Comparison of ENCODE assay signal across 14 mouse cellular contexts in genomic region chr15:82959151-82959550, GRCm38 (mm10). TPM values are rescaled to one million over a fixed set of nuclear protein-coding genes. Genes with fewer than 3 reads are reported as not detected.
DNase-seq lines count a peak whose midpoint lies in the region; ATAC-seq and TF ChIP-seq lines count a peak whose summit lies in the region.
"Had no signal": no experiment of that assay in that cellular context is flagged by ENCODE, and none has a peak within 500 bp of the region (broad histone marks: within the 10 kb centered on the region; RNA-seq: fewer than 3 reads in every experiment).

No protein-coding gene starts in this region.

- H3K27ac ChIP-seq in heart, embryonic 16.5 days (ENCODE audit: low read length): peak overlapping the region; percentile 47
- H3K27ac ChIP-seq in neural tube, embryonic 12.5 days: no peak overlapping the region
- no peak overlapping the region for H3K27ac ChIP-seq in stomach, embryonic 15.5 days
- H3K27ac ChIP-seq: liver, embryonic 13.5 days had no signal

- ATAC-seq in heart, embryonic 16.5 days (replicated peaks; ENCODE audit: extremely low read depth, insufficient read depth, low FRiP score): no peak
- no peak for ATAC-seq in neural tube, embryonic 12.5 days (ENCODE audit: low FRiP score, low read depth)
- ATAC-seq in stomach, embryonic 15.5 days (ENCODE audit: insufficient read depth, low FRiP score, low read depth): no peak
- ATAC-seq: CD4-positive, CD25-positive, alpha-beta regulatory T cell, adult 4 months had no signal

- intact Hi-C loops in heart, postnatal 36 days (cut with DNase I): no loop called here

- WGBS in heart, embryonic 16.5 days: 34% methylated on average over 12 of the region's 12 CpGs
- 54% methylated on average over 12 of the region's 12 CpGs for WGBS in neural tube, embryonic 12.5 days
- WGBS in lung, adult 2 months: 45% methylated on average over 12 of the region's 12 CpGs
- WGBS in stomach, embryonic 15.5 days: 45% methylated on average over 12 of the region's 12 CpGs

- peak overlapping the region; percentile 39 for H3K4me2 ChIP-seq in heart, embryonic 16.5 days (ENCODE audit: low read depth, low read length)
- H3K4me2 ChIP-seq in neural tube, embryonic 12.5 days (replicated peaks): peak overlapping the region; percentile 45; the same call in 1 of the 2 replicates
- 0 out of 2 replicates have a peak overlapping the region, but pooled peaks have one; percentile 33 for H3K4me2 ChIP-seq in stomach, embryonic 15.5 days
- H3K4me2 ChIP-seq: liver, embryonic 13.5 days had no signal

- no peak overlapping the region for H3K4me3 ChIP-seq in heart, embryonic 16.5 days (ENCODE audit: low read length)
- no peak overlapping the region for H3K4me3 ChIP-seq in neural tube, embryonic 12.5 days
- no peak overlapping the region for H3K4me3 ChIP-seq in lung, adult 2 months (replicated peaks; ENCODE audit: extremely low read depth, low read depth, low read length)
- no peak overlapping the region for H3K4me3 ChIP-seq in stomach, embryonic 15.5 days (replicated peaks)
- H3K4me3 ChIP-seq: erythroblast, embryonic 14.5 days; liver, embryonic 13.5 days had no signal

- no peak for DNase-seq in heart, postnatal 36 days
- no peak for DNase-seq in neural tube, embryonic 10.5 days (ENCODE audit: extremely low spot score, low spot score)
- DNase-seq in lung, adult 2 months: peak; percentile 20
- DNase-seq in thymus, postnatal 14 days: no peak
- DNase-seq in spleen, postnatal 14 days (ENCODE audit: low spot score in 2 of 2): no peak
- DNase-seq: adrenal gland, postnatal 36 days; cerebellum, adult 2 months; gastrocnemius, postnatal 36 days; liver, embryonic 13.5 days had no signal

- H3K27me3 ChIP-seq in heart, embryonic 16.5 days (ENCODE audit: control insufficient read depth, insufficient read depth, low read length): peaks cover 36% of the 10 kb centered on the region
- peaks cover 87% of the 10 kb centered on the region for H3K27me3 ChIP-seq in neural tube, embryonic 12.5 days (replicated peaks)
- H3K27me3 ChIP-seq in stomach, embryonic 15.5 days (replicated peaks): peaks cover 21% of the 10 kb centered on the region

- H3K36me3 ChIP-seq in heart, embryonic 16.5 days (ENCODE audit: control insufficient read depth, insufficient read depth): no peaks in the 10 kb centered on the region
- no peaks in the 10 kb centered on the region for H3K36me3 ChIP-seq in neural tube, embryonic 12.5 days
- no peaks in the 10 kb centered on the region for H3K36me3 ChIP-seq in stomach, embryonic 15.5 days
- H3K36me3 ChIP-seq: liver, embryonic 13.5 days had no signal

- H3K4me1 ChIP-seq in heart, embryonic 16.5 days (ENCODE audit: control insufficient read depth, insufficient read depth, low read length): peaks cover 41% of the 10 kb centered on the region
- peaks cover 83% of the 10 kb centered on the region for H3K4me1 ChIP-seq in neural tube, embryonic 12.5 days
- peaks cover 2% of the 10 kb centered on the region; the same call in 1 of the 2 replicates for H3K4me1 ChIP-seq in lung, adult 2 months (ENCODE audit: control insufficient read depth, insufficient read depth, low read length)
- peaks cover 50% of the 10 kb centered on the region for H3K4me1 ChIP-seq in stomach, embryonic 15.5 days

- H3K9me3 ChIP-seq in heart, embryonic 16.5 days (replicated peaks; ENCODE audit: control insufficient read depth, low read length): no peaks in the 10 kb centered on the region
- H3K9me3 ChIP-seq in neural tube, embryonic 12.5 days: no peaks in the 10 kb centered on the region
- no peaks in the 10 kb centered on the region for H3K9me3 ChIP-seq in stomach, embryonic 15.5 days
- H3K9me3 ChIP-seq: liver, embryonic 13.5 days had no signal

- TF ChIP-seq CTCF in lung, adult 2 months (IDR thresholded peaks at IDR 0.05; ENCODE audit: insufficient read depth, low read length): no peak

- H3K9ac ChIP-seq in heart, embryonic 16.5 days (ENCODE audit: low read length): 0 out of 2 replicates have a peak overlapping the region, but pooled peaks have one; percentile 13
- no peak overlapping the region for H3K9ac ChIP-seq in neural tube, embryonic 12.5 days
- no peak overlapping the region for H3K9ac ChIP-seq in stomach, embryonic 15.5 days
- H3K9ac ChIP-seq: liver, embryonic 13.5 days had no signal

- no peak for TF ChIP-seq POLR2A in lung, adult 2 months (IDR thresholded peaks at IDR 0.05; ENCODE audit: borderline replicate concordance, extremely low read depth, low read depth, low read length)

RNA-seq across cellular contexts. Expression of gene Tcf20, which starts 28.5 kb away (rescaled TPM):
- 4.0 and 4.4 TPM in 2 replicates for polyA plus RNA-seq in heart, embryonic 16.5 days (2015; fragmentation: Nextera tagmentation; extraction: Ambion mirVana)
- total RNA-seq in heart, postnatal 36 days (2021): 10 to 100 TPM; 56.1 to 56.7 TPM
- 9.8 and 11.8 TPM in 2 replicates for polyA plus RNA-seq in neural tube, embryonic 12.5 days (2016; fragmentation: Nextera tagmentation; extraction: Ambion mirVana)
- 12.6 and 16.8 TPM in 2 replicates for polyA plus RNA-seq in lung, adult 2 months (2012; rRNA removed)
- 8.3 and 8.6 TPM in 2 replicates for polyA plus RNA-seq in stomach, embryonic 15.5 days (2015; fragmentation: Nextera tagmentation; extraction: Ambion mirVana)
